Mouse (Mus musculus) adrenal gland, adult (tissue): ENCODE results near the gene Otud6a.
"Not testable (repeated sequence)": the region's sequence is repeated elsewhere in the genome, so short reads cannot be mapped to it uniquely, and the experiment has no call there.

Experiments
- DNase-seq, 2 experiments: peaks; one replicate each; pipeline ENCODE4 v3.0.0; 2022 to 2023; ENCODE audit warnings: low spot score in 1 of 2; ENCODE audit not compliant: inconsistent age in 2 of 2

Otud6a gene

GRCm38 (mm10) chrX:100428693-100429092 lies at the start of gene Otud6a:
Gene Otud6a, plus strand, starts transcription at chrX:100429013.
- DNase-seq = no peak

- DNase-seq = no peak
Observed at GRCm38 (mm10) chrX:100389887-100390286, 38.9 kb upstream of the Otud6a start.

- peak; percentile 16 to 69 for DNase-seq
Observed at GRCm38 (mm10) chrX:100392304-100392703, 36.5 kb upstream of the Otud6a start.

- no peak for DNase-seq
Observed at GRCm38 (mm10) chrX:100394223-100394861, 34.5 kb upstream of the Otud6a start.

GRCm38 (mm10) chrX:100395026-100395425 lies 33.8 kb upstream of the Otud6a start:
- peak; percentile 31 to 71 for DNase-seq

GRCm38 (mm10) chrX:100400900-100401299 lies 27.9 kb upstream of the Otud6a start:
- DNase-seq = no peak

- DNase-seq = peak in 1 of 2 experiments; percentile 51
Observed at GRCm38 (mm10) chrX:100401657-100402056, 27.2 kb upstream of the Otud6a start.

GRCm38 (mm10) chrX:100409245-100409644 lies 19.6 kb upstream of the Otud6a start:
- no peak for DNase-seq

GRCm38 (mm10) chrX:100432311-100432710 lies 3.5 kb downstream of the Otud6a start:
- DNase-seq = no peak

- DNase-seq = not testable (repeated sequence)
Observed at GRCm38 (mm10) chrX:100442617-100443016, 13.8 kb downstream of the Otud6a start, which contains the start of gene Awat2. Gene Awat2, minus strand, starts transcription at chrX:100442717.

- no peak for DNase-seq
Observed at GRCm38 (mm10) chrX:100443532-100443931, 14.7 kb downstream of the Otud6a start.

- DNase-seq = no peak
Observed at GRCm38 (mm10) chrX:100468047-100468446, 39.2 kb downstream of the Otud6a start.

GRCm38 (mm10) chrX:100470126-100470525 lies 41.3 kb downstream of the Otud6a start:
- DNase-seq = peak in 1 of 2 experiments; percentile 58

GRCm38 (mm10) chrX:100471491-100471890 lies 42.7 kb downstream of the Otud6a start:
- peak; percentile 48 to 81 for DNase-seq

GRCm38 (mm10) chrX:100475569-100476223 lies 46.9 kb downstream of the Otud6a start:
- DNase-seq = no peak
